Mouse (Mus musculus) C2C12 (cell line): Measurements from ENCODE around the gene Dnaic1.

ENCODE experiments used
- CEBPB ChIP-seq: IDR thresholded peaks from one replicate; pipeline ENCODE4 v1.6.1; 2011; ENCODE audit warnings: low read depth, mild to moderate bottlenecking, control low read depth, moderate library complexity
- CTCF ChIP-seq: IDR thresholded peaks from one replicate; pipeline ENCODE4 v1.5.1; 2011; ENCODE audit not compliant: control insufficient read depth, insufficient read depth, insufficient read length
- MAX ChIP-seq: IDR thresholded peaks from one replicate; pipeline ENCODE4 v1.6.1; 2011; ENCODE audit warnings: mild to moderate bottlenecking, control low read depth
- MYOD1 ChIP-seq: IDR thresholded peaks from one replicate; pipeline ENCODE4 v1.6.1; 2011; ENCODE audit warnings: low read depth; ENCODE audit not compliant: control insufficient read depth, insufficient read length
- USF1 ChIP-seq: IDR thresholded peaks from one replicate; pipeline ENCODE4 v1.6.1; 2011; ENCODE audit warnings: low read depth, mild to moderate bottlenecking, control low read depth, moderate library complexity

DNA sequence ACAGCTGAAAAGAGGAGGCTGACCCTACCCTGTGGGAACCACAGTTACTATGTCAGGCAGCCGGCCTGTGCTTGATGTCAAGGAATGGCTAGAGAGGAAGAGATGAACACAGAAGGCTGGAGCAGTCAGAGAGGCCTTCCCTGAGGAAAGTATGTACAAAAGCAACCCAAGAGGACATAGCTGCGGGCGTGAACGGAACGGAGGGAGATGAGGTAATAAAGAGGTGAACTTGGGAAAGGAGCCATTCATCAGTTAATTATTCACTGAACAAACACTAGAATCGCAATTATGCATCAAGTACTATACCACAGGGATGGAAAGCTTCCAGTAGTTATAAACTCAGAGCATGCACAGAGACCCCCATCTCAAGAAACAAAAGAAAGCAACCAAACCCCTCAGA is 47.4 kb upstream of the Dnaic1 start:
- no peak for TF ChIP-seq CTCF
- no peak for TF ChIP-seq USF1
- no peak for TF ChIP-seq MAX
- no peak for TF ChIP-seq MYOD1
- no peak for TF ChIP-seq CEBPB
